Mouse (Mus musculus) T-helper 17 cell (primary cell): Measurements from ENCODE around the gene Tut1.

Experiments
- in situ Hi-C, 2 experiments: fragments of 300-600 bp; cut with MboI, MseI; formaldehyde crosslinking; loops; 1 replicate in 1 of 2; 2 replicates in 1 of 2; pipeline ENCODE4 v1.15.1; 2025; ENCODE audit warnings: high pct_unique_total_duplicates in 2 of 2

Tut1 gene

GRCm38 (mm10) chr19:8981450-8982168 is 28.0 kb downstream of the Tut1 start:
- in situ Hi-C loops = loop anchor here in 1 of 2 experiments (10.0 kb wide), 1 partner anchor 1487 kb away; the partner anchor contains the start of gene Atl3

- in situ Hi-C loops = loop anchor here in 1 of 2 experiments (10.0 kb wide), 1 partner anchor 1488 kb away; the partner anchor contains the start of gene Atl3
These were observed 28.9 kb downstream of the Tut1 start for GRCm38 (mm10) chr19:8982303-8983149.

- in situ Hi-C loops = loop anchor here in 1 of 2 experiments (10.0 kb wide), 1 partner anchor 1488 kb away; the partner anchor contains the start of gene Atl3
These were observed 29.6 kb downstream of the Tut1 start for GRCm38 (mm10) chr19:8983150-8983650.

DNA sequence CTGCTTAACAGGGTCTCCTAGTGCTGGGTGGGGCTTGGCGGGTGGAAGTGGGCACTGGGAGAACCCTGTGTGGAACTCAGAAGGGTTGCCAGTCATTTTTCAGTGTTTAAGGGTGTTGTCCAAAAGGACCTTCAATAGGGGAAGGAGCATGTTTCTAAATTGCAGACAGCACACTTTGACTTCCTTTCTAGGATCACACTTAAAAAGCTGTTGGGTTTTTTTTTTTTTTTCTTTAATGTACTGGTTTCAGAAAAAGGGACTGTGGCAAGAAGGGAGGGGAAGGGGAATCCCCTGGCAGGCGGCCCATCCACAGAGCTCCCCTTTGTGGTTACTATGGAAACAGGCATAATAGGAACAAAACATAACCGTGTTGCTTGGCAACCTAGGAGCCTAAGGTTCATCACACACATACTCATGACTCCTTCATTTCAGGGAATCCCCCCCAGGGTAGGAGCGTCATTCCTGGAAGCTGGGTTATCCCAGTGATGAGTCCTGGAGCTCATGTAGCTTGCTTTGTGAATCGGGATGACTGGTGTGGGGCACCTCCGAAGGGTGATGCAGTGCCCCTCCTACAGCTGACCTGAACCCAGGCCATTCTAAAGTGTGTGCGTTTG is 30.7 kb downstream of the Tut1 start:
- in situ Hi-C loops = loop anchor here in 1 of 2 experiments (10.0 kb wide), 1 partner anchor 1490 kb away; the partner anchor contains the start of gene Atl3

GRCm38 (mm10) chr19:8985891-8986290 is 32.2 kb downstream of the Tut1 start:
- in situ Hi-C loops = loop anchor here in 1 of 2 experiments (10.0 kb wide), 1 partner anchor 1491 kb away; the partner anchor contains the start of gene Atl3

DNA sequence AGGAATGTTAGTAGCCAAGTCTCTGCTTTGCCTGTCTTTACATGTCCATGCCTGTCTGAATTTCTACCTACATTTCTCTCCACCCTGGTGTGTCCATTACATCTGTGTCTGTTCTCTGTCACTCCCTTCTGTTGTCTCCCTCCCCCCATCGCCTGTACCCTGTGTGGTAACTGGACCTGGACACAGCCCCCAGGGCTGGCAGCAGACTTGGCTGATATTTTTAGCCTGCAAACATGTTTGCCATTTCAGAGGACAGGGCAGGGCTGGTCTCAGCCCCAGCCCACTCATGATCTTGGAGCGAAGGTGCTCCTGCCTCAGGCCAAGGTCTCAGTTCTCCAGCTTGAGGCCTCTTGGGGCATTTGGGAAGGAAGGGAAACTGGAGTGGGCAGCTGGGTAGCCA is 34.2 kb downstream of the Tut1 start:
- in situ Hi-C loops = loop anchor here in 1 of 2 experiments (10.0 kb wide), 1 partner anchor 1493 kb away; the partner anchor contains the start of gene Atl3

- in situ Hi-C loops = loop anchor here in 1 of 2 experiments (10.0 kb wide), 1 partner anchor 1494 kb away; the partner anchor contains the start of gene Atl3
These were observed 34.9 kb downstream of the Tut1 start for GRCm38 (mm10) chr19:8988346-8989065.

DNA sequence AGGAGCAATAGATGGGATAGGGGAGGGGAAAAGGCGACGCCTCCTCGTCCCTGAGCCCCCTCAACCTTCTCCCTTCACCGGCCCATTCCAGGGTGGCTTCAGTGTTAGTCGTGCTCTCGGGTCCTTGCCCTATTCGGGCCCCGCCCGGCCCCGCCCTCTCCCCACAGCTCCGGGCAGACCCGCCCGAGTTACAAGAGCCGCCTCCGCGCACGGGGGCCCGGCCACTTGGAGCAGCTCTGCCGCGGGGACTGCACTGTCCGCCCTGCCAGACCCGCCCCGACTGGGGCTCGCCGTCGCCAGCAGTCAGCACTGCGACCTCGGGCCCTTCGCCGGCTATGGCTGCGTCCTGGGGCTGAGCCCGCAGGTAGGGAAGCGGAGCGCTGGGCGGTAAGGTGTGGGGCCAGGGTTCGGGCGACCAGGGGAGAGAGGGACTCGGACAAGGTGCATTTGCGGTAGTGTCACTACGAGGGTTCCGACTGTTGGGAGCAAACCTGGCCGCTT is 35.5 kb downstream of the Tut1 start, which contains the start of gene Ahnak:
Ahnak (plus strand) TSS at position 219 of the 501 bp plus-strand sequence.
- in situ Hi-C loops = loop anchor here in 1 of 2 experiments (10.0 kb wide), 1 partner anchor 1494 kb away; the partner anchor contains the start of gene Atl3

GRCm38 (mm10) chr19:8989567-8990431 is 36.2 kb downstream of the Tut1 start:
- in situ Hi-C loops = loop anchor here (5.0 to 10.0 kb wide), 2 partner anchors 88 to 1495 kb away; partner anchors contain the start of gene Atl3 (in 1 of the 2)

DNA sequence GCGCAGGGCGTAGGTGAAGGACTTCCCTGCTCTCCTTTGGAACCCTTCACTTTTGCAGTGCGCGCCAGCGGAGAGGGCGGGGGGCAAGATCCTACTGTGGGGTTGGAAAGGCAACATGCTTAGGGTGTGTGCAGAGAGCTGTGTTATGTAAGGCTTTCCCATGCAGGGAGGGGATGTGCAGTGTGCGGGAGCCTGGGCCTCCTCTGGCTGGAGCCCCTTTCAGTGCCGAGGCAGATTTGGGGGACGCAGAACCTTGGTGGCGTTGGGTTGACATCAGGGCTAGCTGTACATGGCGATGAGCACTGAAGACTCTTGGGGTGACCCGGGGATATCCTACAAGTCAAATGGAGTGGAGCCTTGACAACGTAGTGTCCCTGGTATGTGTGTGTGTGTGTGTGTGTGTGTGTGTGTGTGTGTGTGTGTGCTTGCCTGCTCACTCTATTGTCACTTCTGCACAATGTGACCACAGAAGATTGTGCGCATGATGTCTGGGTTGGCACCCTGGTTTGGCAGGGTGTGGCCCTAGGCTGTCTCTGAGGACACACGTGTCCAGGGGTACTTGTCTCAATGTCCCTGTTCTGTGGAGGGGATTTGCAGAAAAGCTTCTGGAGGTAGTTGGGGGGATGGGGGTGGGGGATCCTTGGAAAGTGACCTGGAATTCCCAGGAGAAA is 36.9 kb downstream of the Tut1 start:
- in situ Hi-C loops = loop anchor here (5.0 kb wide), 1 partner anchor 87 kb away; no protein-coding TSS in a partner anchor

GRCm38 (mm10) chr19:8991245-8991870 is 37.7 kb downstream of the Tut1 start:
- in situ Hi-C loops = loop anchor here (5.0 kb wide), 1 partner anchor 86 kb away; no protein-coding TSS in a partner anchor

DNA sequence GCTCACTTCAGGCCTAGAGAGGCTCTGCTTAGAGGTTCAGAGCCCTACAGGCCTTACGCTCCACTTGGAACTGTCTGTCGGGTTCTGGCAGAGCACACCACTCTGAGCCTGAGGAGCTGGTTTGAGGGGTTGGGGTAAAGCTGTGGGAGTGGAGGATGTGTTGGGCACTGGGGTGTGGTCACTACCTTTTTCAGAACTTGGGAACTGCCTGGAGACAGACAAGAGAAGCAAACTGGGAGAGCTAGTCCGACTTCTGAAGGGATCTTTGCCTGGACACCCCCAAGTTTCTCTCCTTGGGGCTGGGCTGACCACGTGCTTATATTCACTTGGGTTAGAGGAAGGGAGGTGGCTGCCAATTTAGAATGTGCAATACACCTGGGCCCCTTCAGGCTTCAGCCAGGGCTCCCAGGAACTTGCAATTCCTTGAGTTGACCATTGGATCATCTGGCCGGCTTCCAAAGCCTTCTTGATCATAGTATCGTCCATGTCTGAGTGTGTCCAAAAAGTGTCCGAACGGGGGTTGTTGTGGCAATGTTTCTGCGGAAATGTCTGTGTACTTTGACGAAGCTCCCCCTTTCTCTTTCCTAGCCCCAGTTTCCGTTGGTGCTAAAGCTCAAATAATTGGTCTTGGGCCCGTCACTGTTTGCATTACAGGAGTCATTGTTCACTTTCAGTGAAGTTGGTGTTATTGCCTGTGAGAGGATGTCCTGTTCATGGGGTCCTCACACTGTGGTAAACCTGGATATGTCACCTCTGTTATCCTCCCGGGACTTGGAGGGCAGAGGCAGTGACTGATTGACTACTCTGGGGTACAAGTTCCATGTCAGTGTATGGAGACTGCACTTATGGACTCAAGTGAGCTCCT is 38.5 kb downstream of the Tut1 start:
- in situ Hi-C loops = loop anchor here (5.0 kb wide), 1 partner anchor 85 kb away; no protein-coding TSS in a partner anchor

GRCm38 (mm10) chr19:8992769-8993624 is 39.4 kb downstream of the Tut1 start:
- in situ Hi-C loops = loop anchor here (5.0 kb wide), 1 partner anchor 84 kb away; no protein-coding TSS in a partner anchor

DNA sequence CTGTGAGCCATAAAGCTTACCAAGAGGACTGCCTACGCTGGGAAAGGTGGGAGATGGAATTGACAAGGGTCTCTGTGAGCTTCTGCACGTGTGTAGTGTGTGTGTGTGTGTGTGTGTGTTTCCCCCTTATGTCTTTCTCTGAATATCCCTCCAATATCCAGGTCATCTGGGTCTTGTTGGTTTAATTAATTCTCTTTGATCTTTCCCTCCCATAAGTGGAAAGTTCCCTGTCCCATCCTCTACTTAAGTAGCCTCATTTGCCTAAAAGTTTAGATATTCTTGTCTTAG is 39.9 kb downstream of the Tut1 start:
- in situ Hi-C loops = loop anchor here (5.0 kb wide), 1 partner anchor 84 kb away; no protein-coding TSS in a partner anchor

DNA sequence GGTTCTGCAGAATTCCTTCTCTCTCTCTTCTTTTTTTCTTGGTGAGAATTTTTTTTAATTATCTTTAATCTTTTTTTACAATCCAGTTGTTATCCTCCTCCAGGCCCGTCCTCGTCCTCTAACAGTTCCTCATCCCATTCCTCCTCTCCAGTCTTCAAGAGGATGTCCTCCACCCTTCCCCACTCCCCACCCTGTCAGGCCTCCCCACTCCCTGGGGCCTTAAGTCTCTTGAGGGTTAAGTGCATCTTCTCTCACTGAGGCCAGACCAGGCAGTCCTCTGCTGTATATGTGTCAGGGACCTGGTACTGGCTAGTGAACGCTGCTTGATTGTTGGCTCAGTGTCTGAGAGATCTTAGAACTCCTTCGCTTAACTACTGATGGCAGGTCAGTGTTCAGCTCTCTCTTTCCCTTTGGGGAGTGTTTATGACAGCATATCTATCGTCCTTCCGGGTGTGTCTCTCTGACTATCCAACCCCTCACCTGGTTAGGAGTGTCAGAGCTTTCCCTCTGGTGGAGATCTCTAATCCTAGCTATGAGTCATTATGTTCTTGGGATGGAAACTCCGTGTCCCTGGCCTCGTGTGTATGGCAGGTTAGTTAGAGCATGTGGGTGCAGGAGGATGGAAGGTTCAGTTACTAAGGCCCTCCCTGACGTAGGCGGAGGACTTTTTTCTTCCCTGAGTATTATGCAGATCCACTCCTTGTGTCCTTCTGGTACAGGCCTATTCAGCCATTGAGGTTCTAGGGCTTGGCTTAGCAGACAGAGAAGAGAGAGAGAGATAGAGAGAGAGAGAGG is 41.4 kb downstream of the Tut1 start:
- in situ Hi-C loops = loop anchor here (5.0 kb wide), 1 partner anchor 82 kb away; no protein-coding TSS in a partner anchor
